Mouse (Mus musculus): ENCODE measurements at regions not wholly inside any gene's neighbourhood (a gene's known extent, or its start where the extent isn't known, plus 50 kb on each side); places are given as distances from the start of the nearest gene placed in this dataset.
A peak's percentile ranks its signal among the peaks of the same experiment; 100 is the strongest.

DNA sequence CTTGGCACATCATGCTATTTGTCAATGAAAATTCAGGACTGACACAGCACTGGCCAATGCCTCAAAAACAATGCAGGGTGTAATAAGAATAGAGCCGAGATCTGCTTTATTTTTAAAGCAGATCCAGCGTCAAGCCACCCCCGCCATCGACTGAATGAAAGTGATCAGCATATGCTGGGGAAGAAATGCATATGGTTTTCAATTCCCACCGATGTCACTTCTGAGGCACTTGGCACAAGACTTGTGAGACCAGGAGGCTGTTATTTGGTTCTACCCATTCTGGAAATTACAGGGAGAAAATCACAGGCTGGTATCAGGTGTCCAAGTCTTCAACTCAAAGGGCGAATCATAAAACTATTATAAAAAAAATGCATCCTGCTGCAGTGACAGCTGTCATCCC lies 689.3 kb upstream of the Pou3f3 start:
- no peak for DNase-seq (ENCODE audit: extremely low read depth, low read depth, low spot score)

DNA sequence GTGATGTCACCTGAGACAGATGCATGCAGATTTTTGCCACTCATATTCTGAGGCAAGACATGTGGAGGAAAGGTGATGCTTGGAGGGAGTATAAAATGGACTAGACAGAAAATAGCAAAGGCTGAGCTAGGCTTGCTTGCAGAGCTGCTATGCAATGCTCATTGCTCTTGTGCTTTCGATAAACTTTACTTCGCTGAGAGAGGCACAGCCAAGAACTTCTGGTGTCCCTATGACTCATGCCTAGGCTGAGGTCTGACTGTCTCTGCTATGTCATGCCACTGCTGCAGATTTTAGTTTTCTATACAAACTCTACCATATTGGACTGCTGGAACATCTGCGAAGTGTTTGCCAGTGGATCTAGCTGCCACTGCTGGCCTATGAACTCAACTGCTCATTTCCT lies 687.5 kb upstream of the Pou3f3 start:
- no peak for DNase-seq (ENCODE audit: extremely low read depth, low read depth, low spot score)

DNA sequence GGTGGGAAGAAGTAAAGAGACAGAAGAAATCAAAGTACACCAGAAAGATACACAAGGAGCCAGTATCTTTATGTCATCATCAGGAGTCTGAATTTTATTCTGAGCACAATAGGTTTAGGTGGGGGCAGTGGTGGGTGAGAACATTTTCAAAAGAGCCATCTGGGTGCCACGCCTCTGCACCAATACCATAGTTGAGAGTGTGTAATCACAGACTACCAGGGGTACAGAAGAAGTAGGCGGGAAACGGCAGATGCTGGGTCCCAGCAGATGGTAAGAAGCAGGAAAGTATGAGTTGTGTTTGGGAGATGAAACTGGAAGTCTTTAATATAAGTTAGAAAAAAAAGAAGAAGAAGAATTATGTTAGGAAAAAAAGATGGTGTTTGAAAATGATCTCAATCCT lies 682.7 kb upstream of the Pou3f3 start:
- no peak for DNase-seq (ENCODE audit: extremely low read depth, low read depth, low spot score)

DNA sequence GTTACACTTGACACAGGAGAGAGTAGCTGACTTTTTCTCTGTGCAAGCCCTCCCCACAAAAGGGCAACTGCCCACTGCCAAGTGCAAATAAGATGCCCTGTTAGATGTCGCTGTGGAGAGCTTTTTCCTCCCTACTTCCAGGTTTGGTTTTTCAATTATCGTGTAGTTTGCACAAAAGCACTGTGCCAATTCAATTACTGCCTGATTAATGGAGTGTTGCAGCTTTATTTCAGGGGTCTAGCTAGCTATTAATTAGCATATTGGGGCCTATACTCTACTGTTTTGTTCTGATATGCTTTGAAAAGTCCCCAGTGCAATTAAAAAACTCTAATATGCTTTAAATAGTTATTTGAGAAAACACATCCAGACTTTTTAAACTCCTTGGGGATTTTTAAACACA lies 676.6 kb upstream of the Pou3f3 start:
- no peak for DNase-seq (ENCODE audit: extremely low read depth, low read depth, low spot score)

DNA sequence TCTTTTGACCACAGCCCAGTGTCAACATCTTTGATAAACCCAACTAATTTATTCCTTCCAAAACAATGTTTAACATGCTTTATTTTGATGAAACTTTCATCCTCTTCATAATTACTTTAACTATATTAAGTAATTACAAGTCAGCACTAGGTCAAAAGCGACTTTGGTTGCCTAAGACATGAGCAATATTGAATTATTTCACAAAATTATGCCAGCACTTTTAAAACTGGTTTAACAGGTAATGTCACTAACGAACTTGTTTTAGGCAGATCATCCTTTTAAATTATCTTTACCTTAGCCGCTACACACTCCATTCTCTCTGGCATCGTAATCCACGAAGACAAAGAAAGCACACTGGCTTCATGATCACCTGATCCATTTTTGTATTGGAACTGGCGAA lies 669.8 kb upstream of the Pou3f3 start:
- peak; percentile 68 for DNase-seq (ENCODE audit: extremely low read depth, low read depth, low spot score)

DNA sequence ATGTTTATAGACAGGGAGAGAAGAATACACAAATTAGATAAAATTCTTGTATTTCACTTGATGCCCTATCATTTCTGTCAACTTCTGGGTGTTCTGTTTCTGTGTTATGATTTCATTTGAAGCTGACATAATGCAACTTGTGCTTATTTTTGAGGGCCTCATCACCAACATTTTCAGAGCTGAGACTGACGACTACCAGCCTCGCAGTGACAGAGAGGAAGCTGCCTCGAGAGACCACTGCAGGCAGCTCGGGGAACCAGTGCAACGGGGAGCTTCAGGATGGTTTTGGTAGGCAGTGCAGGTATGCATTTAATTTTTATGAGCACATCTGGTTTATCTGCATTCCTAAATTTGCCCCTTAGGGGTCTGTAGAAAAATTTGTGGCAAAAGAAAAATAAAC lies 669.1 kb upstream of the Pou3f3 start:
- no peak for DNase-seq (ENCODE audit: extremely low read depth, low read depth, low spot score)

DNA sequence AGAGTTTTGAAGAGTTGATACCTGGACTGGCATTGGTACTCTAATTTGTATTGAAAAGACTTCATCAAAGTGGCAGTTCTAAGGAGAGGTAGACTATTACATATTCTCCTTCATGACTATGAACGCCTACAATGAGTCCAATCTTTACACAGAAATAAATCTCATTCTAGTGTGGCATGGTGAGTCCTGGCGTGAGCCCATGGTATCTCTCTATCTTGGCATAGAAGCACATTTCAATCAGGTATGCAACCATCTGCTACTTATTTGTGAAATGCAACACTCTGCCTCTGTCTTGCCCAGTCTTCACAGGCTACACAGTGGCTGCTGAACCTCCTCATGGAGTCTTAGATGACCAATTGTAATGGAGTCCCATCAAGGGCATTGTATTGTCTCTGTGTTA lies 661.8 kb upstream of the Pou3f3 start:
- DNase-seq (ENCODE audit: extremely low read depth, low read depth, low spot score), result no peak

DNA sequence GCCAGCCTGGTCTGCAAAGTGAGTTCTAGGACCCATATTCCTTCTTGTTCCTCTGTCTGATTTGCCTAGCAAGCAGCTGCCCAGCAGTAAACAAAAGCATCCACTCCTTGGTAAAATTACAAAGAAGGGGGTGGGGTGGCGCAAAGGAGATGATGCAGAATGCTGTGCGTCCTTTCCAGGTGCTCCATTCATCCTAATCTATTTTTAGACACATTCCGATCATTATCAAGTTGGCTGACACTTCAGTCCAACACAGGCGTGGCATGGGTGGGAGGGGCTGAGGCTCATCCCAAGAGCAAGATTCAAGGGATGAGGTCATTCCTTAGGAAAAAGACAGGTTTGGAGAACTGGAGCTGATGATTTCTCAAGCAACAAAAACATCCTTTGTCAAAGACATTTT lies 660.2 kb upstream of the Pou3f3 start:
- DNase-seq (ENCODE audit: extremely low read depth, low read depth, low spot score), result no peak

DNA sequence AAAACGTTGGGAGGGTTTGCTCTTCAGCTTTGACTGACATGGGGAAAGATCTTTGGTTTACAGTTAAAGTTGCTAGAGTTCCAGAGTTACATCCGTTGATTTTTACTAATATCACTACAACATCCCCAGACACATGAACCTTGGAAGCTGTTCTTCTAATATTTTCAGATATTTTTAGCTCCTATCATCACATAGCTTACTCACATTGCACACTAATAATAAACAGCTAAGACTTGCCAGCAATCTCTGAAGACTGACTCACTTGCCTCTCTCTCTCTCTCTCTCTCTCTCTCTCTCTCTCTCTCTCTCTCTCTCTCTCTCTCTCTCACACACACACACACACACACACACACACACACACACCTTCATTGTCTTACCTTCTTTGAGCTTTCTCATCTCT lies 654.0 kb upstream of the Pou3f3 start:
- no peak for DNase-seq (ENCODE audit: extremely low read depth, low read depth, low spot score)

DNA sequence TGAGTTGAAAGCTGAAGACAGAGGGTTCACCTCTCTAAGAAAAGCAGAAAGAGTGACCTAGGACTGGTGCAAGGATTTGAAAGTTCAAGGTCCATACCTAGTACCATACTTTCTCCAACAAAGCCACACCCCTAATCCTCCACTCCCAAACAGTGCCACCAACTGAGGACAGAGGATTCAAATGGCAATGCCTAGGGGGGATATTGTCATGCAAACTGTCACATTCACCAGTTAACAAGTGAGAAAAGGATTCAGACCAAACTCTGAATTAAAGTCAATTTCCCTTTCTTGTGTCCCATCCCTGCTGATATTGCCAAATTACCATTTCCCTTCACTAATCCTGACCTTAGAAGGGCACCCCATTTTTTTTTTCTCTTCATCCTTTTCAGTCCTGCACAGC lies 637.1 kb upstream of the Pou3f3 start:
- DNase-seq (ENCODE audit: extremely low read depth, low read depth, low spot score), result no peak

DNA sequence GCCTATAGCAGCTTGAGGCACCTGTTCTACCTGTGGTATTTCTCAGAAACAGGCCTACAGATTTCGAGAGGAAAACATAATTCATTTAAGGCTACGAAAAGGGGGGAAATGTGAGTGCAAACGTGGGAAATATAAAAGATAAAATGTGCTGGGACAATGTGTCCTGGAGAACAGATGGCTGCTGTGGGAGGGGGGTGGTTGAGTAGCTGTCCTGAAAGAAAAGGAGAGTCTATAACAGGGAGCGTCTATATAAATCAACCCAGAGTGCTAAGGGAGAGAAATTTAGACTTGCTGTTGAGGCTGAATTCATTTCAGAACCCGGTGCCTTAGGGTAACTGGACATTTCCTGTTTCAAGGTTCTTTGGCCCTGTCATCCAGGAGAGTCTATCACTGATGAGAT lies 625.5 kb upstream of the Pou3f3 start:
- no peak for DNase-seq (ENCODE audit: extremely low read depth, low read depth, low spot score)

DNA sequence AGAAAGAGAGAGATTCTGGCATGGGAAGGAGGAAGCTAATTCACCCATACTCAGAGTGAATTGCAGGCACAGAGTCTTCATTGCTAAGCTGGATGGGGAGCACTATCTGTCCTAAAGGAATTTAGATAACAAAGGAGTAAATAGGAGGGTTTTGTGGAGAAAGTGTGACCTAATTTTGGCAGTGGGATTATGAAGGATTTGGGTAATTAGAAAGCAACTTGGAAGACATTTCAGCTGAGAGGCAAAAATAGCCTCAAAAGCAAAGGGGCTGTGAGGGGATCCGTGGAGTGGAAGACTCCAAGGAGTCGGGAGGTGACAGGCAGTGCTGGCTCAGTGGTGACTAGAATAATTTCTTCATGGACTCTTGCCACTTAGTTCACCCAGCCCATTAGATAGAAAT lies 599.5 kb upstream of the Pou3f3 start:
- DNase-seq (ENCODE audit: extremely low read depth, low read depth, low spot score), result no peak

DNA sequence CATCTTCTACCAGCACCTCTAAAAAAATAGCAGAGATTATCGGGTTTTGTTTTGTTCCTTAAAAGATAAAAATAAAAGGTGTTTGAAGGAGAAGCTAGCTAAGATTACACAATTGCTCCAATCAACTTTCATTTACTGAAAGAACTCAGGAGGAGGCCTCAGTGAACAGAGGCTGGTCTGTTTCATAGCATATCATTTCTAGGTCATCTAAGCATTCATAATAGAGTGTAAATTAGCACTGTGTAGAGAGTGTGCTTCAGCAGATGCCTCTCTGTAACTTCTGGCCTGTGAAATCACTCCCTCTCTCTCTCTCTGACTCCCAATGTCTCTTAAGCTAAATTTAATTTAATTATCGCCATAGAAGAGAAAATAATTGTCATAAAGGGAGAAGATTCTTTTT lies 597.0 kb upstream of the Pou3f3 start:
- DNase-seq (ENCODE audit: extremely low read depth, low read depth, low spot score), result no peak

DNA sequence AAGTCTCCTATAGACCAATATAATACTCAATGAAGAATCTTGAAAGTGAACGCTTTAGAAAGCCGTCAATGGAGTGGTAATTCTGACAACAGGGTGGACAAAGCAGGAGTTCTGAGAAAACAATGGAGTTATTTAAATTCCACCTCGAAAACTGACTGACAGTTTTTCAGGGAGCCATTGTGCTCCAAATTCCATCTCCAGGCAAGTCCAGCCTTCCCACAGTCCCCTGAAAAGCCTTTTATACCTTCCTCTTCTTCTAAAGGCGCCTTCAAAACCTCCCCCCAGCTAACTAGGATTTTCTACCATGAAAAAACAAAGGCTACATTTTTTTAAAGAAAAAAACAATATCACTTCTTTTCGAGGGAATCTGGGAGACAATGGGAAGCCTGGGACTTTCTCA lies 588.0 kb upstream of the Pou3f3 start:
- no peak for DNase-seq (ENCODE audit: extremely low read depth, low read depth, low spot score)

DNA sequence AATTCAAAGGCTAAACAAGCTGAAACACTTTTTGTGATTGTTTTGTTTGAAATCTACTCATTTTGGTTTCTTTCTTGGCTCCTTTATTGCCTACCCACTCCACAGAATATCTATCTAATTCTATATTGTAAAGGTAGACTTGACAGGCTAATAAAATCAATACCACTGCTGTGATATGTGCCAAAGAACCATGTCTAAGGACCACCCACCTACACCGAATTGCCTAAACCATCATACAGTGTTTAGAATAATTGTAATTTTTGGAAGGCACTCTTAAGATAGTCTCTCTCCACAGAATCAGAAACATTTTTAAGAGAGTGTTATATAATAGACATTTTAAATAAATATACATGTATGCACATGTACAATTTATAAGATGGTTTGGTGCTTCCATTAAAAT lies 587.6 kb upstream of the Pou3f3 start:
- no peak for DNase-seq (ENCODE audit: extremely low read depth, low read depth, low spot score)

DNA sequence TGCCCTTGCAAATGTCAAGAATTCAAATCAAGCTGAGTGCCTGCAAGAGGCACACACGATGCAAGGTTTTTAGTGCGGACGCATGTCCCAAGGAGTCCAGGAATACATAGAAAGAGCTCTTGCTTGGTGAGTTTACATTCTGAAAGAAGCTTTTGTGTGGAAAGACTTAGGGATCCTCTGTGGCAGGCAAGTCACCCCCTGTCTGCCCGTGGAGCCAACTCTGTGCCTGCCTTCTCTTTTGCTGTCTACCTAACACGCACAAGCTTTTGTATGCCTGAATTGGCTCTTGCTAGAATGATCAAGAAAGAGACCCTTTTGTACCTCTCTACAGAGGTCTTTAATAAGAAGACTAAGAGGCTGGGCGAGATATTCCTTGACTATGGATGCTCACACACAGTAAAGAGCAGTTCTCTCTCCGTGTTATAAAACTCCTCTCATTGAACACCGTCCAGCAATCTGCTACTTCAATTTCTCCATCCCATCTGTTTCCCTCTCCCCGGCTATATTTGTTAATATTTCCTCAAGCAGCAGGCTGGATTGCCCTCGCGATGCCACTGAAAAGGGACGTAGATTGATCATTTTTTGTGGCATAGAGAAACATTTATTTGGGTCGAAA lies 543.3 kb upstream of the Pou3f3 start:
- DNase-seq (ENCODE audit: extremely low read depth, low read depth, low spot score), result no peak

DNA sequence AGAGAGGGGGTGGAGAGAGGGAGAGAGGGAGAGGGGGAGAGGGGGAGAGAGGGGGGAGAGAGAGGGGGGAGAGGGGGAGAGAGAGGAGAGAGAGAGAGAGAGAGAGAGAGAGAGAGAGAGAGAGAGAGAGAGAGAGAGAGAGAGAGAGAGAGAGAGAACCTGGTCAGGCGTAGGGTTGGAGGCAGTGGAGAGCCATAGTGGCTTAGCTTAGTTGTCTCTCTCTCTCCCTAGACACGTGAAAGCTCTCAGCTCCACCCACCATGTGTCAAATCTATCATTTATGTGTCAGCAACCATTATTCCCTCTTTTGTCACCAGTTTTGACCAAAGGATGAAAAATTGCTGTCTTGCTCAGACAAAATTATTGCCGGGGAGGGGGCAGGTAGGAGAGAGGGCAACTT lies 542.7 kb upstream of the Pou3f3 start:
- no peak for DNase-seq (ENCODE audit: extremely low read depth, low read depth, low spot score)

DNA sequence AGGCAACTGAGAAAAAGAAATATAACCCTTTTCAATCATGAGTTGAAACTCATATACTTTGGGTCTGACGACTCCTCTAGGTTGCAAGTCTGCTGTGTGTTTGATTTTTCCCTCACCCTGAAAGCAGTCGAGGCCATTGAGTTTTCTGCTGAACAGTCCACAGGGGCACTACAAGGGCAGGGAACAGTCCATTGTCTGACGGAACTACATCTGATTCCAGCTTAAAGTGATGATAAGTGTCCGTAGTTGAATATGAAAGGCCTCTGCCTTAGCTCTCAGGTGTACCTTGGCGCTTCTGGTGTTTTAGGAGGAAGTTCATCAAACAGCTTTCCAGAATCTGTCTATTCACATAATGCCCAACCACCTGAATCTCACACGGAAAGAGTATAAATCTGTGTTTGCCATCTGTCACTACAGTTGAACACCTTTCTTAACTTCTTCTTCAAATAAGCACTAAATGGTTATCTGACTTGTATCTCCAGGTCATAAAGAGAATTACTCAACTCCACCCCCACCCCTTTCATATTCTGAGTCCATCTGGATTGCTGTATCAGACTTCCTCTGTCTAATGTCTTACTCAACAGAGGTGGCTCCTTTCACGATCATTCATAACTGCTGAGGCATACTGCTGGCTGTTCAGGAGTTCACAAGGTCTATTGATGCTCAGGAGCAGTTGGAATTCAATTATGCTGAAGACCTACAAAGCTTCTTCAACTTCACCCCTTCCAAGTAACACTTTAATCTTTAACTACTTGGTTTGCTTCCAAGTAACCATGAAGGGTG lies 527.6 kb upstream of the Pou3f3 start:
- no peak for DNase-seq (ENCODE audit: extremely low read depth, low read depth, low spot score)

DNA sequence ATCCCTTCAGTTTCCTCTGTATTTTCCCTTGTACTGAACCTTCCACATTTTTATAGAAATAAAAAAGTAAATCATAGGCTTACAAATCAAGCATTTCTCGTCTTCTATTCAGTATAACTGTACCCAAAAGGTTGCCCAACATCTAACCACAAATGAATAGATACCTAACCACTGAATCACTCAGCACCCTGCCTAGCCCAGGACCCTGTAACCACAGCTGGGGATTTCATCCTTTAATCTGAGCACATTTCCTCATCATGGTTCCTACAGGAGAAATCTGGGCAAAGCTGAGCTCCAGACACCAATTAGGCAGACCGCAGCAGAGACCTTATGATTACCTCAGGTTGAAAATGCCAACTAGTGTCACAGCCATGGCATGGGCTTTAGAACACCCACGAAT lies 526.1 kb upstream of the Pou3f3 start:
- no peak for DNase-seq (ENCODE audit: extremely low read depth, low read depth, low spot score)

DNA sequence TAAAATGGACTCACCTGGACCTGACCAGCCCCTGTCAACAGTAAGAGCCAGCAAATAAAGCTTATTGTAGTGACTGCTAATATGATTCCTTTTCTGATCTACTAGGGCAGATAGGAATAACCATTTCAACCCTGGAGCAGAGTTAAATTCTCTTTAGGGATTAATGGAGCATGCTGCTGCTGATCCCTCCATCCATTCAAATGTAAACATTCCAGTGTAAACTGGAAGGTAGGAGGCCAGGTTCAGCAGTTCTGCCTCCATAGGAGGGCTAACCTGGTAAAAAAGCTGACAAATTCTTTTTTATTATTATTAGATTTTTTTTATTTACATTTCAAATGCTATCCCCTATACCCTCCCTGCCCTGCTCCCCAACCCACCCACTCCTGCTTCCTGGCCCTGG lies 509.3 kb upstream of the Pou3f3 start:
- no peak for DNase-seq (ENCODE audit: extremely low read depth, low read depth, low spot score)

DNA sequence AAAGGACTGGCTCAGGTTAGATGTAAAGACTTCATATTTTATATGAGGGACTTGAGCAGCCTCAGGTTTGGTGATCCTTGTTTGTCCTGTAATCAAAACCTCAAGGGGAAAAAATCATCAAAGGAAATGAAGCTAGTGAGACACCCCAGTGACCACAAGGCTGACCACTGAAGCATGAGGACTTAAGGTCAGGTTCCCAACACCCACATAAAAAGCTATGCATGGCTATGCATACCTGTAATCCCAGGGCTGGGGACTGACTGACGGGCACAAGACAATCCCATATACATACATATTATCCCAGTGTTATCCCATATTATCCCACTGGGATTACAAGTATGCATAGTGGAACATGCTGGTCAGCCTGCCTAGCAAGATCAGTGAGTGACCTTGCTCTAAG lies 467.5 kb upstream of the Pou3f3 start:
- DNase-seq (ENCODE audit: extremely low read depth, low read depth, low spot score), result no peak

DNA sequence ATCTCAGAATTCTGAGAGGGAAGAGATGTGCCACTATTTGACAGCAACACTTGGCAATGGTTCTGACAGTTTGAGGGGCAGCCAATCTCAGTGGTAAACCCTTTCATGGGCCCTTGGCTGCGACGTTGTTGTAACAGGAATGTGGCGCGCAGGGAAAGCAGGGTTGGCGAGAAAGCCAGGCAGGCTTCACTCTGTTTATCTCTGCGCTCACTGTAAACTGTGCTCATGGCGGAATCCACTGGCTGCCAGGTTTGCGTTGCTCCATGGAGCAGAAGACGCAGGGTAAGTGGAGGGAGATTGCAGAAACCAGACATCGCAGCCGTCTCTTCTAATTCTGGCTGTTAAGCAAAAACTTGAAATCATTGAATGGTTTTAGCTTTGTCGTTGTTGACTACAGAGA lies 465.9 kb upstream of the Pou3f3 start:
- DNase-seq (ENCODE audit: extremely low read depth, low read depth, low spot score), result no peak

DNA sequence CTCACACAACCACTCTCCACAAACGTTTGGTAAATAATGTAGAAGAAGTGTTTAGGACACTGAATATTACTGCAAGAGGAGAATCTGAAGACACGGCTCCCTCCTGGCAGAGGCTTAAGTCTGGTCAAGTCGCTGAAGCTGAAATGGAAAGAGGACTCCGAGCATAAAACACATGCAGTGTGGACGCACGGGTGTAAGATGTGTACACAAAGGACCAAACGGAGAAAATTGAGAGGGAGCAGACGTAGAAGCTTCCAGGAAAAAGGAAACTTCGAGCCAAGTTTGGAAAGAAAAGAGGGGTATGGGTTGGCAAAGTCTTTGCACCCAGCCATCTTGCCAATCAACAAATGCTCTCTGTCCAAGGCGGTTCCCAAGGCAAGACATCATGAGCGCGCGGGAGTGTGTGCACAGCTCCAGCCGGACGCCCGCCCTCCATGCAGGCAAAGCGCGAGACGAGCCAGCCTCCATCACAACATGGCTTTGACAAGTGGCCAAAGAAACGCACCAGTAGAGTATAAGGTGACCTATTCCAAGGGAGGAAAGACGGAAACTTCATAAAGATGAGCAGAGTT lies 465.0 kb upstream of the Pou3f3 start:
- DNase-seq (ENCODE audit: extremely low read depth, low read depth, low spot score), result no peak

All from fat pad, adult 2 months (tissue).